Mouse (Mus musculus) brain, embryonic 14.5 days (tissue): ENCODE measurements around the gene Cdc42bpg. TPM values are rescaled to one million over a fixed set of nuclear protein-coding genes. Genes with fewer than 3 reads are reported as not detected.
A peak's percentile ranks its signal among the peaks of the same experiment; 100 is the strongest.

Experiments
- DNase-seq: peaks from one replicate; pipeline ENCODE4 v3.0.0-alpha.2; 2011; ENCODE audit warnings: low read depth
- CTCF ChIP-seq: fragments of 200-500 bp; IDR thresholded peaks from 2 replicates; pipeline ENCODE4 v1.5.1; 2012; ENCODE audit warnings: inconsistent platforms, mild to moderate bottlenecking, moderate library complexity, borderline replicate concordance; ENCODE audit not compliant: insufficient read depth, insufficient read length; ENCODE audit errors: extremely low read depth
- POLR2A ChIP-seq: fragments of 200-500 bp; IDR thresholded peaks from 2 replicates; pipeline ENCODE4 v1.6.1; 2012; ENCODE audit warnings: mild to moderate bottlenecking, inconsistent platforms, borderline replicate concordance; ENCODE audit not compliant: poor library complexity, insufficient read depth, insufficient read length, severe bottlenecking; ENCODE audit errors: extremely low read depth
- polyA plus RNA-seq: library from polyadenylated mRNA; depleted of rRNA; stranded (reverse); fragments of >200 nt; gene quantifications from 2 replicates; pipeline ENCODE4 v1.2.3, GENCODE M21; 2012

Cdc42bpg gene
- polyA plus RNA-seq, 1 experiment: 6.5 TPM

DNA sequence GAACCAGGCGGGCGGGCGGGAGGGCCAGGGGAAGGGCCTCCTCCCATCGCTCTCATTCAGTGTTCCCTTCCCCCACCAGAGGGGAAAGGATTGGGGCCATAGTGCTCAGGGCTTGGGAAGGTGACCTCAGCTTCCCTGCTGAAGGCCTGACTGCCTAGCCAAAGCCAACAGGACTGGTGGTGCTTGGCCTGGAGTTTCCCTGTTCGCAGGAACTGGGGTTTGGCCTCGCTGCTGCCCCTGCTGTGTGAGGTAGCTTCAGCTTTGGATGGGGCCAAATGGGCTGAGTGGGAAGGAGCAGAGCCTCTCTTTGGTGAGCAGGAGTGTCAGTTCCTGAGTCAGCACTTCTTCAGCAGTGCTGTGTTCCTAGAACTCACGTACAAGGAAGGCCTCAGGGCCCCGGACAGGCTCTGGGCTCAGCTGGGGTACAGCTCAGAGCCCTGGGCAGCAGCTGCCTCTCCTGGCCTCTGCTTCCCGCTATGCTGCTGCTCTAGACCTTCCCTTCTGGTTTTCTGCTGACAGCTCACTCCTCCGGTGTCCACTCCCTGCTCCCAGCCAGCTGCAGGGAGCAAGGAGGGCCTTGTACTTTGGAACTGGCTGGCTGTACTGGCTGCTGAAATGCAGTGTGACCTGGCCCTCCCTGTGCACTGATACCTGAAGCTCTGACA is 15.0 kb upstream of the Cdc42bpg start:
- DNase-seq: no peak
- TF ChIP-seq POLR2A (no peak), CTCF (no peak)

DNA sequence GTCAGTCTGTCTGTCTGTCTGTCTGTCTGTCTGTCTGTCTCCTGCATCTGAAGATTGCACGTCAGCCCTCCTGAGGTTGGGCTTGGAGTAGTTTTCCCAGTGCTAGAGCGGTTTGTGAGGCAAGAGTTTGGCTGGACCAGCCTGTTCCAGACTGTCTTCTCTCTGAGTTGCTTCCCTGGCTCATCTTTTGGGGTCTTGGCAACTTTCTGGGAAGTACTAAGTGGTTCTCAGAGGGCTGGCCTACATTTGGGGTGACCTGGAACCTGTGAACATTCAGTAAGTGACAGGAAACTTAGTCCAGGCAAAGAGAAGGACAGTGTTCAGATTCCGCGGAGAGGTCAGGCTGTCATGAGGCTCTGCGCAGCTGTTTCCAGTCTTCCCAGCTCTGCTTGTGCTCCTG is 14.0 kb upstream of the Cdc42bpg start:
- TF ChIP-seq POLR2A (no peak), CTCF (no peak)

GRCm38 (mm10) chr19:6294301-6294700 is 12.0 kb upstream of the Cdc42bpg start:
- TF ChIP-seq POLR2A (no peak), CTCF (no peak)
- no peak for DNase-seq

More for the DNA sequence above, 14.0 kb upstream of the Cdc42bpg start:
- no peak for DNase-seq

DNA sequence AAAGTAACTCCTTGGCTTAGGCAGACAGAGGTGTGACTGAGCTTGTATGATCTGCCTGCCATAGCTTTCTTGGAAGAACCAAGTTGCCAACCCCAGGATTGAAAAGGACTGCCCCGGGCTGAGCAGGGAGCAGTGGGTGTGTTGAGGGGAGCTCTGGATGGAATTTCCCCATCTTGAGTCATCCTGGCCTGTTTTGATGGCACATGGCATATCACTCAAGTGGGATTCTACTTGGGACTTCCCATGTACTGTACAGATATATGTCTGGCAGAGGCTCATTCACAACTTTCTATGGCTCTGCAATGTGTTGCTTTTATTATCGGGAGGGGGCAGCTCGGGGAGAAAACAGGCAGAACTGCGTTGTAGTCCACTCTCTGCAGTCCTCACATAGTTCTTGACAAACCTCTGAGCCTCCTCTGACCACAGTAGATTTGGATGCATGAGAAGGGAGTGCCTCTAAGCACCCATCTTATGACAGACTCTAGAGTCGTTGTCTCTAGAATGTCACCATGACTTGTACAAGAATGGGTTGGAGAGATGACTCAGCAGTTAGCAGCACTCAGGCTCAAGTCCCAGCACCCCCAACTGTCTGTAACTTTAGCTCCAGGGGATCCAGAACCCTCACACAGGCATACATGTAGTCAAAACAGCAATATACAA is 9.6 kb upstream of the Cdc42bpg start:
- TF ChIP-seq POLR2A (no peak), CTCF (no peak)
- DNase-seq: no peak

- no peak for TF ChIP-seq CTCF
- DNase-seq: no peak
Measured at GRCm38 (mm10) chr19:6297641-6298040, 8.6 kb upstream of the Cdc42bpg start.

- DNase-seq: no peak
- TF ChIP-seq CTCF: no peak
- no peak for TF ChIP-seq POLR2A
Measured at GRCm38 (mm10) chr19:6299003-6299402, 7.3 kb upstream of the Cdc42bpg start.

DNA sequence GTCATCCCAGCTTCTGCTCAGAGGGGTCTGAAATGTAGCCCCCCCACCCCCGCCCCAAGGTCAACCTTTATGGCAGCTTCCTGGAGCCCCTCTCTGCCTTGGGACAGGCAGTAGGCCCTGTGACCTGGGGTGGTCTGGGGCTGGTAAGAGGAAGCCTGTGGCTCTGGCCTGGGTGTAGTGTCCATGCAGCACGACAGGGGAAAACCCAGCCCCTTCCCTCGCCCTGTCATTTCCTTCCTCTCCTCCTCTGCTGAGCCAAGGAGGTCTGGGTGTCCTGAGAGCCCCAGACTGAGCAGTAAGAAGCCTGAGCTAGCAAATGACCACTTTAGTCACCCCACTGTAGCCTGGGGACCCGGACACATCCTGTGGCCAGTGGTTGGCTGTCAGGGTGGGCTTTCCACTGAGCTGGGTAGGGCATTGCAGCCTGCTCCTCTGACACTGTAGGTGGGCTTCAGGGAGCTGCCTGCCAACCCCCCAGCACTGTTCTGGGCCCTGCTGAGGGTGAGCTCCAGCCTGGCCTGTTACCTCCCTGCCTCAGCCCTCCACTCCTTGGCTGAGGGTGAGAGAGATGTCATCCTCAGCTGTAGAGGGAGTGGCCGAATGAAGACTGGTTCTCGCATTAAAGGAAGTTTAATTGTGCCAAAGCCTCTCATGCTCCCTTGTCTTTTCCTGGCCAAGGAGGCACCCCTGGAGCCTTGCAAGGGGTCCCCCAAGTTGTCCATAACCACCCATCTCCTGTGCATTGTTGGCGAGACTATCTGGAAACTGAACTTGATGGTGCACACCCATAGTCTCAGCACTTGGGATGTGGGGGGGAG is 6.6 kb upstream of the Cdc42bpg start:
- DNase-seq: no peak
- TF ChIP-seq CTCF (no peak), POLR2A (no peak)

- TF ChIP-seq CTCF (no peak), POLR2A (no peak)
- no peak for DNase-seq
Measured at GRCm38 (mm10) chr19:6300402-6300841, 5.8 kb upstream of the Cdc42bpg start.

DNA sequence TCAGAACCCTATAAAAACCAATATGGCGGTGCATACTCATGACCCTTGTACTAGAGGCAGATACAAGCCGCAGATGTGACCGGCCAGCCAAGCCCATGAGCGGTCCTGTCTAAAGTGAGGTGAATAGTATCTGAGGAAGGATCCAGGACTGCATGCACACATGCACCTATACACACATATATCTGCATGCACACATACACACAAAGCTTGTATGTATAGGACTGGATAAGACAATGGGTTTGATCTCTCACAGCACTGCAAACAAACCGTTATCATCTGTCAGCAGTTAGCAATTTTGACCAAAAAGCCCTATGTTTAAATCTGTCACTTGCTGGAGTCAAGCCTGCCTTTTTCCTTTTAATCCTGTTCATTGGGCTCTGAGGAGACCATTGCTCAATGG is 4.1 kb upstream of the Cdc42bpg start:
- no peak for DNase-seq
- no peak for TF ChIP-seq POLR2A
- no peak for TF ChIP-seq CTCF

GRCm38 (mm10) chr19:6302522-6302921 is 3.7 kb upstream of the Cdc42bpg start:
- DNase-seq: peak; percentile 23
- TF ChIP-seq CTCF (no peak), POLR2A (no peak)

GRCm38 (mm10) chr19:6303831-6304230 is 2.4 kb upstream of the Cdc42bpg start:
- no peak for DNase-seq

More at GRCm38 (mm10) chr19:6303831-6304230, 2.4 kb upstream of the Cdc42bpg start:
- TF ChIP-seq CTCF: no peak
- no peak for TF ChIP-seq POLR2A
